Mouse (Mus musculus): Measurements from ENCODE around the gene Hnrnph2. TPM values are rescaled to one million over a fixed set of nuclear protein-coding genes. Genes with fewer than 3 reads are reported as not detected.

Gene Hnrnph2
- 10 to 100 TPM; 66.8 to 71.8 TPM for total RNA-seq (2021)

DNA sequence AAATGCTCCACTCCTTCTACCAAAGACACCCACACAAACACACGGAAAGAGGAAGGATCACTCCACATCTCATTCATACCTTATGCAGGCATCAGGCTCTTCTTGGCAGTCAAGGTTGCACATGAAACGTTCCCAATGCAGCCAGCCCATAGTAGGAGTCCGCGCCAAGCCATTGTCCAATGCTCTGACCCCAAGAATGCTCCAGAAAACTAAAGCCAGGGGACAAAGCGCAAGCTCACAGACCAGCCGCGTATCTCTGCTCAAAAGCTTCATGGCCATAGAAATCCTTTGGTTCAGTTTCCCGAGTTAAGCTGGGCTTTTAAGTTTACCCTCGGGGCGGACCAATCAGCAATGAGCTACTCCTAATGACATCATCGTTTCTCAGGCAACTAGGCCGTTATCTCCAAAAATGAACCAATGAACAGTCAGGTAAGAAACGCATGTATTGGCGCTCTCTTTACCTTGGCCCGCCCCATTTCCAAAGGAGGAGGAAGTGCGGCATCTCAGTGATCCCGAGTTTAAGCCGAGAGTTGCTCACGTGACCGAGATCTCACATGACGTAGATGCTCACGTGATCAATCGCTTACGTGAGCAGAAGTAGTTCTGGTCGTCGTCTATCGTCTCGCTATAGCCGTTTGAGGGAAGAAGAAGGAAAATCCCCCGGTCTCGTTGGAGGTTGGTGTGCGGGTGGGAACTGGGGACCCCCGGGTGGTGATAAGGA lies at the start of gene Hnrnph2, which contains the start of gene Gla:
Gene Hnrnph2 (plus strand): TSS at position 521 of the 721 bp plus-strand sequence.
Gene Gla (minus strand): TSS at position 467 of the 721 bp plus-strand sequence.
- intact Hi-C loops (cut with DNase I): loop anchor here (10.0 kb wide), 1 partner anchor 154 kb away; the partner anchor contains the start of genes Armcx3 and Armcx6
- peak; percentile 85 to 87 for DNase-seq

DNA sequence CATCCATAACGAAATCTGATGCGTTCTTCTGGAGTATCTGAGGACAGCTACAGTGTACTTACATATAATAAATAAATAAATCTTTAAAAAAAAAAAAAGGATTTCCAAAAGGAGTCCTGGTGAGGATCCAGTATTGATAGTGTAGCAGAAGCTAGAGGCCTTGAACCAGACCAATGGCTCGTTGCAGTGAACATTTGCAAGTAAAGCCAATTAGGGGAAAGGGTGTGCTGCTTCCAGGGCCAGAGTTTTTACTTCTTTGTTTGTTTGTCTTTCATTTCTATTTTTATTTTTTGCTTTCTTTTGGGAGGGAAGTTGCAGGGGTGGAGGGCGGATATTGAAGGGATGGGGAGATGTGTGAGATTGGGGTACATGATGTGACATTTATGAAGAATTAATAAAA lies 47.7 kb upstream of the Hnrnph2 start:
- no peak for DNase-seq
- intact Hi-C loops (cut with DNase I): no loop called here

DNA sequence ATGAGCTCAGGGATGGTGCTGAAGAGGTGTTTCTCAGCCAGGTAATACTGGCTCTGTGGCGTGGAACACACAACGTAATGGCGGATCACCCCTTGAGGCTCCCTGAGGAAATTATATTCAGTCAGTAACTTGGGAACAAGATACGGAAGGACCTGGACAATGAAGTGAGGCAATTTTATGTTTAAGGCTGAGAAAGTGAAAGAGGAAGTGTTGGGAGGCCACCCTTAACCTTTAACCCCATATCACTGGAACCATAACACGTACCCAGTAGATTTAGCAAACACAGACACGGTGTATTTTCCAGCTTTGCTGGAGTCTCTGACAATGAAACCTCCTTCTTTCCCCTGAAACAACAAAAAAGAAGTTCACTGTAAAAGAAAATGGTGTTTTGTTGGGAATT lies 46.6 kb upstream of the Hnrnph2 start:
- no peak for DNase-seq
- intact Hi-C loops (cut with DNase I): no loop called here

GRCm38 (mm10) chrX:134564326-134564725 lies 36.7 kb upstream of the Hnrnph2 start:
- intact Hi-C loops (cut with DNase I): no loop called here
- DNase-seq: no peak

GRCm38 (mm10) chrX:134566536-134567222 lies 34.3 kb upstream of the Hnrnph2 start:
- no peak for DNase-seq

DNA sequence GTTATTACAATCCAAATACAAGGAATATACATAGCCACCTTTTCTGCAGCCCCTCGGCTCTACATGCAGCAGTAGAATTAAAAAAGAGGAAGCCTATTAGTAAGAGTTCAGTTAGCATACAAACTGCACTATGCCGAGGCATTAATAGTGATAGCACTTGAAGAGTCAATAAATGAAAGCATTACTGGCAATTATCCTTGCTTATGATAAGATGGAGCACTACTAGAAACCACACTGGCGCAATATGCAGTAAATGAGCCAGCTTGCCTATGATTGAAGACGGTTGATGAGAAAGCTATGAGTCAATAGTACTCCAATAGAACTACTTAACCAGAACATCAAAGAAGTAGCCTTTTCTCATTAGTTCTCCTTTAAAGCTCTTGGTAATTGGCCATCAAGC lies 23.1 kb upstream of the Hnrnph2 start:
- no peak for DNase-seq
- intact Hi-C loops (cut with DNase I): no loop called here

More at GRCm38 (mm10) chrX:134566536-134567222, 34.3 kb upstream of the Hnrnph2 start:
- intact Hi-C loops (cut with DNase I): no loop called here

DNA sequence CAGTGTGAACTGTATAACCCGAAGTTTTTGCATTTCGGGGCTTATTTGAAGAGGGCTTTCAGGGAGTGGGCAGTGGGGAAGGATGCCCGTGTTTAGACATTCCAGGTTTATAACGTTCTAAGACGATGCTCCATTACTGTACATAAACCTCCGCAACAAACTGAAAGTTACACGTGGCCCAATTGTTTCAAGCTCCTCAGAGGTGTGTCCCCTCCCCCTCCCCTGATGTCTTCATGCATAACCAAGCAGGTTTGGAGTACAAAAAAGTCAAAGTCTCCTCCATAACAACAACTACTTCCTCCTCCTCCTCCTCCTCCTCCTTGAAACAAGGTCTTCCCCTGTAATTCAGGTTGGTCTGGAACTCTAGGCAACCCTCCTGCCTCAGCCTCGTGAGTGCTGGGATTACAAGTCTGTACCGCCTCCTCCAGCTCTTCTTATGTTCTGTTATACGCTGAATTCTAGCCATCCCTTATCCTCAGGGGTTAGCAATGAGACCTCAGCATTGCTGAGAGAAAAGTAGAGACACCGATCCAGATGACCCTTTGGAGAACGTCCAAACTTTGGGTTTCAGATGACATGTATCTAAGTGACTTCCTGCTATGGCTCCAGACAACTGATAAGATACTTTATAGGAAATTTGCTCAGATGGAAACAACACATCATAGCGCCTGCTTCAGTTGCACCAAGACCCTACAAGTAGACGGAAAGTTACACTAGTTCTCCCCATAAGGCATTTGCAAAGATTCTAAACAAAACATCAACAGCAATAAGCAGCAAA lies 20.3 kb upstream of the Hnrnph2 start:
- intact Hi-C loops (cut with DNase I): no loop called here
- no peak for DNase-seq

GRCm38 (mm10) chrX:134582270-134582669 lies 18.7 kb upstream of the Hnrnph2 start:
- intact Hi-C loops (cut with DNase I): no loop called here
- DNase-seq: no peak

DNA sequence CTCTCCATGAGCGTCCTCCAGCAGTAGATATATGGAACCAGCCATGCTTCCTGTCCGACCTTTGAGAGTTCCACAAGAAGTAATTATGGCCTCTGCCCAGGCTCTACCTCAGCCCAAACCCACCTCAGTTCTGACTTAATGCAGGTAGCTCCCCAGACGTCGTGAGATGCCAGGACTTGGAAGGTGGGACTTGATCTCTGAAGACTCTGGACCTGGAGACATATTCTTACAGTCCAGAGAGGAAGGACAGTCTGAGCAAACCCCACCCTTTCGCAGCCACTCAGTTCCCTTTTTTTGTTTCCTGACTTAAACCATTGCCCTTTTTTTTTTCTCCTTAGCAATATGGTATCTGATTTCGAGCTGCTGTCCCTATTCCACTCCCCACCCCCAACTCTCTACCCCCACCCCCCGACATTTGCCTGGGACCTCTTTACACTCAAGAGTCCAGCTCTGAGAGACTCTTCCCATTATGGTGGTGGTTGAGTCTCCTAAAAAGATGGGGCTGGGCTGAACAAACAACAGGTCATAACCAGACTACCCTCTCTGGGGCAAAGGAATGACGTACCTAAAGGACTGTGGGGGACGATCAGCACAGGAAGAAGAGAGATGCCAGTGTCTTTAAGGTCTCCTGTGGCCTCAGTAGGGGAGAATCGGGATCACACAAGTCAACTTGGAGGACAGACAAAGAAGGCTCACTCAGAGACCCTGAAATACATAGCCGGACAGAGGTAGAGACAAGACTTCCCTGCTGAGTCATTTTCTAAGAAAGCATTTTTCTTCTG lies 17.9 kb upstream of the Hnrnph2 start, which contains the start of gene Btk:
Gene Btk (minus strand): TSS at position 683 of the 782 bp plus-strand sequence.
- intact Hi-C loops (cut with DNase I): no loop called here
- DNase-seq: no peak

- intact Hi-C loops (cut with DNase I): loop anchor here (5.0 kb wide), 1 partner anchor 43 kb away; the partner anchor contains the start of gene Timm8a1
- peak; percentile 86 to 88 for DNase-seq
Measured at GRCm38 (mm10) chrX:134585103-134586002, 15.6 kb upstream of the Hnrnph2 start, which contains the start of gene Rpl36a. Gene Rpl36a (plus strand): TSS chrX:134585654.

DNA sequence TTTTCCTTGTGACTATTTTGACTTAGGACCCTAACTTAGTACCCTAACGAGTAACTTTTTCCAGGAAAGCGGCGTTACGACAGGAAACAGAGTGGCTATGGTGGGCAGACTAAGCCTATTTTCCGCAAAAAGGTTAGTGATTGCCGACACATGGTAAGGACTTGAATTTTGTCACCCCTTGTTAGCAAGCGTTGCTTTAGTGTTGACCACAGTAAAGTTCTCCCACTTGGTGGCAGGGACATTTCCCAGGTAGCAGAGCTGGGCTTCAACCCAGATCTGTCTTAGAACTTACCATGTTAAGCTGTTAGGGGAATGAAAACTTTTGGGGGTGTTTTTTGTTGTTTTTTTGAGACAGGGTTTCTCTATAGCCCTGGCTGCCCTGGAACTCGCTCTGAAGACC lies 14.5 kb upstream of the Hnrnph2 start:
- intact Hi-C loops (cut with DNase I): loop anchor here (5.0 kb wide), 1 partner anchor 44 kb away; the partner anchor contains the start of gene Timm8a1
- no peak for DNase-seq

GRCm38 (mm10) chrX:134588261-134588660 lies 12.7 kb upstream of the Hnrnph2 start:
- intact Hi-C loops (cut with DNase I): loop anchor here (5.0 kb wide), 1 partner anchor 46 kb away; the partner anchor contains the start of gene Timm8a1
- DNase-seq: no peak

DNA sequence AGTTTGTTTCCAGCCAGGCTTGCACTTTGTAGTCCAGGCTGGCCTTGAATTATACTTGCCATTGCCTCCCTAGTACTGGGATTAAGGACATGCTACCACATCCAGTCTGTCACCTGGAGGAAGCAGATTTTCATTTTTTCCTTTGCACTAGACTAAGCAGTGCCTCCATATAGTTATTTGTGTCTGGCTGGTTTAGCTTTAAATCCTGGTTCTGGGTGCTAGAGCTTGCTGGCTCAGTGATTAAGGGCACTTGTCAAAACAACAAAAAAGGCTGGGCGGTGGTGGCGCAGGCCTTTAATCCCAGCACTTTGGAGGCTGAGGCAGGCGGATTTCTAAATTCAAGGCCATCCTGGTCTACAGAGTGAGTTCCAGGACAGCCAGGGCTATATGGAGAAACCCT lies 12.0 kb upstream of the Hnrnph2 start:
- DNase-seq: no peak
- intact Hi-C loops (cut with DNase I): loop anchor here (5.0 kb wide), 1 partner anchor 47 kb away; the partner anchor contains the start of gene Timm8a1

DNA sequence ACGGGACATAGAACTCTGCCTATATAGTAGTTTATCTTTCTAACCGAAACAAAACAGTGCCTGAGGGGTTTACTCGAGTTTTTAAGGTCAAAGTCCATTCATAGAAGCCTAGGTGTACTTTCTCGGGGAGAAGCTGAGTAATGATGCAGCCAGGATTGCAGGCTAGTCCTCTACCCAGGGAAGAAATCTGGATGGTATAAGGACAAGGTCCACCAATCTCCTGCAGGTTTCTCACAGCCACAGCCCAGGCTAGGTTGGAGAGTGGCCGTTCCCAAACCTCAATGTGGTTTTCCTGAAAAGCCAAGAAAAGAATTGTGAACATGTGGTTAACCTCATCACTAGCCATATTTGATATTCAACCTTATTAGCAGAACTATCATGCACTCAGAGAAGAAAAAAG lies 11.1 kb upstream of the Hnrnph2 start:
- DNase-seq: no peak
- intact Hi-C loops (cut with DNase I): loop anchor here (5.0 to 10.0 kb wide), 2 partner anchors 48 to 415 kb away; partner anchors contain the start of genes Timm8a1 and Zmat1

DNA sequence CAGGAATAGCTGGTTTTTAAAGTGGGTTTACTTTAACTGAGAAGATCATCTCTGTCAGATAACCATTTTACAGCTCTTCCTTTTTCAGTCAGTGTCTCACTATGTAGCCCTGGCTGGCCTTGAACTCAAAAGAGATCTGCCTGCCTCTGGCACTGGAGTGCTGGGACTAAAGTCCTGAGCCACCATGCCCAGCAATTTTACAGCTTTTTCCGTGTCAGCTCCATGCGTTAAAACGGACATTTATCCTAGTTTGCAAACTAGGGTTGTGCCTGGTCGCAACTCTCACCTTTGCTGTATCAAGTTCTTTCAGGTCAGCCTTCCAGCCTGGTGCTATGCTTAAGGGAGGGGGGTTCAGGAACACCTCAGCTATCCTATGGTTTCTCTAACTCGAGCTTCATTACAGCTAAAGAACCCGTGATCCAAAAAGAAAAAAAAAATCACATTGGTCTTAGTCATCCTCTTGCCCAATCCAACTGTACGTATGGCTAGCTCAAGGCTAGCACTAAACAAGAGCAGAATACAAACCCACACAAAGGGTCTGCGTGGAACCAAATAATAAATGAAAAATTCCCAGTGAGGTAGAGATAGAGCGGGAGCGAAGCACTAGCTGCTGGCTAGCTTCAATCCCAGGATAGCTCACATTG lies 935 bp upstream of the Hnrnph2 start:
- intact Hi-C loops (cut with DNase I): loop anchor here (10.0 kb wide), 2 partner anchors 155 to 405 kb away; partner anchors contain the start of genes Armcx3, Armcx6 and Zmat1
- no peak for DNase-seq

DNA sequence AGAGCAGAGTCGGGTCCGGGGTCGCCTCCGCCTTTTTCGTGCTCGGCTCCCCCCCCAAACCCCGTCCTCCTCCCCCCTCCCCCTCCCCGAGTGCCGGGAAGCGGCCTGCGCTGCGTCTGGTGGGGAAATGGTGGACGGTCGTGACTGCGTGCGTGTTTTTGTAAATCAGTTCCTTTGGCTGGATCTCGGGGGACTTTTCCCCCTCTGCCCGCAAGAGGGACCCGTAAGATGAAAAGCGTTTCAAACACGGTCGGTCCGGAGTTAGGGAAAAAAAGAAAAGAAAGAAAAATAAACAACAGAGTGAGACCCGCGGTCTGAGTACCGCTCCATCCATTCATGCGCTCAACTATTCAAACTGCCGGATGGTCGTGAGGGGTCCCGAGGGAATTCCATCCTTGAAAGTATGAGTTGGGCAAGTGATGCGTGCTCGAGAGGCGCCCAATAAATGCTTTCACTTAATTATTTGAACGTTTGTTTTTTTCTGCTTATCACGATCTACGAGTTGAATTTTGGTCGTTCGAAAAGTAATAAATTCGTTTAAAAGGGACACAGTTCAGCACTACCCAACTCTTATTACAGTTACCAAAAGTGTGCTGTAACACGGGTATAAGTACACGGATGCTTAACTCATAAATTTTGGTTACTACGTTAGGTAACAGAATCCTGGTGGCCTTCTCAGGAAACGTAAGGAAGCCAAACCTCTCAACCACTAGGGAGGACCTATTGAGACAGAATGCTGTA lies 571 bp downstream of the Hnrnph2 start:
- DNase-seq: no peak
- intact Hi-C loops (cut with DNase I): loop anchor here (10.0 kb wide), 1 partner anchor 153 kb away; the partner anchor contains the start of genes Armcx3 and Armcx6

- intact Hi-C loops (cut with DNase I): loop anchor here (5.0 to 10.0 kb wide), 2 partner anchors 145 to 303 kb away; partner anchors contain the start of genes Armcx3 and Armcx6
- no peak for DNase-seq
Measured at GRCm38 (mm10) chrX:134609472-134609871, 8.5 kb downstream of the Hnrnph2 start.
